Mouse (Mus musculus) limb, embryonic 11.5 days (tissue): ENCODE results near the gene Srpk2. TPM values are rescaled to one million over a fixed set of nuclear protein-coding genes. Genes with fewer than 3 reads are reported as not detected.

Experiments used
- ATAC-seq: fragments of 200-750 bp; cut with Nextera tagmentation; 2 replicates; pipeline ENCODE4 v1.8.0; 2017; ENCODE audit warnings: low read depth; ENCODE audit not compliant: insufficient number of reproducible peaks, low FRiP score, low TSS enrichment
- DNase-seq: peaks from one replicate; pipeline ENCODE4 v3.0.0-alpha.2; 2015; ENCODE audit warnings: low spot score
- H3K27ac ChIP-seq: fragments of 300-500 bp; sonication (generic); replicated peaks from 2 replicates; pipeline ENCODE4 v1.5.1; 2014; ENCODE audit warnings: low read depth, mild to moderate bottlenecking, low read length
- H3K27me3 ChIP-seq: fragments of 300-500 bp; sonication (generic); 2 replicates; pipeline ENCODE4 v1.6.1; 2014; ENCODE audit warnings: mild to moderate bottlenecking, low read length, mixed read lengths; ENCODE audit not compliant: control insufficient read depth, insufficient read depth
- H3K36me3 ChIP-seq: fragments of 300-500 bp; sonication (generic); 2 replicates; pipeline ENCODE4 v1.6.1; 2014; ENCODE audit warnings: mild to moderate bottlenecking, low read length, moderate library complexity, mixed read lengths; ENCODE audit not compliant: control insufficient read depth, insufficient read depth
- H3K4me1 ChIP-seq: fragments of 300-500 bp; sonication (generic); 2 replicates; pipeline ENCODE4 v1.6.1; 2014; ENCODE audit warnings: low read length, mixed read lengths; ENCODE audit not compliant: control insufficient read depth, insufficient read depth
- H3K4me2 ChIP-seq: fragments of 300-500 bp; sonication (generic); 2 replicates; pipeline ENCODE4 v1.6.1; 2014; ENCODE audit warnings: low read depth, mild to moderate bottlenecking, moderate library complexity; ENCODE audit not compliant: severe bottlenecking
- H3K4me3 ChIP-seq: fragments of 300-500 bp; sonication (generic); 2 replicates; pipeline ENCODE4 v1.5.1; 2014; ENCODE audit warnings: low read depth, low read length
- H3K9ac ChIP-seq: fragments of 300-500 bp; sonication (generic); 2 replicates; pipeline ENCODE4 v1.6.1; 2014; ENCODE audit warnings: mild to moderate bottlenecking, low read length
- H3K9me3 ChIP-seq: fragments of 300-500 bp; sonication (generic); 2 replicates; pipeline ENCODE4 v1.6.1; 2016; ENCODE audit warnings: low read length; ENCODE audit not compliant: control insufficient read depth
- WGBS: fragments of 180-500 bp; shearing (Covaris S2); extraction: QIAGEN DNeasy Blood & Tissue Kit; methylation state at CpG from one replicate; pipeline ENCODE4 v1.1.7; 2014; 5-methylcytosine and 5-hydroxymethylcytosine counted together
- polyA plus RNA-seq: library from polyadenylated mRNA; unstranded; fragments of >200 nt; fragmentation: Nextera tagmentation; extraction: Ambion mirVana; gene quantifications from 2 replicates; pipeline ENCODE4 v1.2.1, GENCODE M21; 2014

Srpk2 gene
- polyA plus RNA-seq, 1 experiment from 2014 or later: 57.2 TPM

GRCm38 (mm10) chr5:23508630-23509029 is 175.8 kb downstream of the Srpk2 start:
- WGBS: 96% methylated on average over 6 of the region's 6 CpGs
- DNase-seq (no peak), ATAC-seq (no peak)
- H3K27me3 ChIP-seq: no peaks in the 10 kb centered on the region
- H3K9ac ChIP-seq: no peak overlapping the region
- no peaks in the 10 kb centered on the region for H3K4me1 ChIP-seq
- peaks cover 2% of the 10 kb centered on the region; the same call in 1 of the 2 replicates for H3K36me3 ChIP-seq
- H3K4me2 ChIP-seq: no peak overlapping the region
- no peak overlapping the region for H3K4me3 ChIP-seq
- no peak overlapping the region for H3K27ac ChIP-seq
- H3K9me3 ChIP-seq: no peaks in the 10 kb centered on the region

GRCm38 (mm10) chr5:23507210-23507609 is 177.2 kb downstream of the Srpk2 start:
- Histone ChIP-seq H3K4me1 (0 out of 2 replicates have a peak, but pooled peaks cover 3% of the 10 kb centered on the region), H3K36me3 (peaks cover 7% of the 10 kb centered on the region; the same call in 1 of the 2 replicates), H3K4me3 (no peak overlapping the region), H3K9ac (no peak overlapping the region), H3K27ac (no peak overlapping the region), H3K9me3 (no peaks in the 10 kb centered on the region), H3K4me2 (no peak overlapping the region), H3K27me3 (no peaks in the 10 kb centered on the region)
- no peak for ATAC-seq
- 92% methylated on average over 4 of the region's 4 CpGs for WGBS
- DNase-seq: no peak

- H3K36me3 ChIP-seq: peaks cover 10% of the 10 kb centered on the region; the same call in 1 of the 2 replicates
- H3K27ac ChIP-seq: no peak overlapping the region
- H3K27me3 ChIP-seq: no peaks in the 10 kb centered on the region
- ATAC-seq: no peak
- DNase-seq: no peak
- WGBS: 93% methylated on average over 3 of the region's 3 CpGs
- no peak overlapping the region for H3K4me2 ChIP-seq
- H3K4me1 ChIP-seq: 0 out of 2 replicates have a peak, but pooled peaks cover 5% of the 10 kb centered on the region
- H3K4me3 ChIP-seq: no peak overlapping the region
- H3K9ac ChIP-seq: no peak overlapping the region
- H3K9me3 ChIP-seq: no peaks in the 10 kb centered on the region
These were observed 178.8 kb downstream of the Srpk2 start for GRCm38 (mm10) chr5:23505578-23505977.

- H3K4me1 ChIP-seq: 0 out of 2 replicates have a peak, but pooled peaks cover 5% of the 10 kb centered on the region
- H3K4me3 ChIP-seq: no peak overlapping the region
- H3K4me2 ChIP-seq: no peak overlapping the region
- H3K9ac ChIP-seq: no peak overlapping the region
- H3K27ac ChIP-seq: 0 out of 2 replicates have a peak overlapping the region, but pooled peaks have one; percentile 33
- peak; percentile 86 for ATAC-seq
- no peaks in the 10 kb centered on the region for H3K27me3 ChIP-seq
- no peaks in the 10 kb centered on the region for H3K9me3 ChIP-seq
- WGBS: 55% methylated on average over 13 of the region's 13 CpGs
- H3K36me3 ChIP-seq: peaks cover 19% of the 10 kb centered on the region
- peak; percentile 46 for DNase-seq
These were observed 182.0 kb downstream of the Srpk2 start for GRCm38 (mm10) chr5:23502317-23502937.

- ATAC-seq (peak; percentile 42), DNase-seq (peak; percentile 38)
- Histone ChIP-seq H3K4me2 (no peak overlapping the region), H3K9me3 (no peaks in the 10 kb centered on the region), H3K27me3 (no peaks in the 10 kb centered on the region), H3K9ac (no peak overlapping the region), H3K4me1 (0 out of 2 replicates have a peak, but pooled peaks cover 5% of the 10 kb centered on the region), H3K4me3 (no peak overlapping the region), H3K36me3 (peaks cover 19% of the 10 kb centered on the region), H3K27ac (no peak overlapping the region)
- whole genome bisulfite sequencing: 53% methylated on average over 13 of the region's 13 CpGs
These were observed 182.7 kb downstream of the Srpk2 start for GRCm38 (mm10) chr5:23501582-23502316.

- H3K4me1 ChIP-seq: 0 out of 2 replicates have a peak, but pooled peaks cover 5% of the 10 kb centered on the region
- no peak overlapping the region for H3K9ac ChIP-seq
- ATAC-seq: no peak
- no peak overlapping the region for H3K27ac ChIP-seq
- H3K4me2 ChIP-seq: no peak overlapping the region
- no peaks in the 10 kb centered on the region for H3K27me3 ChIP-seq
- no peak for DNase-seq
- no peak overlapping the region for H3K4me3 ChIP-seq
- 95% methylated on average over 6 of the region's 6 CpGs for WGBS
- H3K36me3 ChIP-seq: peaks cover 21% of the 10 kb centered on the region
- H3K9me3 ChIP-seq: no peaks in the 10 kb centered on the region
These were observed 183.7 kb downstream of the Srpk2 start for GRCm38 (mm10) chr5:23500715-23501114.

GRCm38 (mm10) chr5:23499257-23499656 is 185.2 kb downstream of the Srpk2 start:
- no peak overlapping the region for H3K27ac ChIP-seq
- no peak overlapping the region for H3K4me3 ChIP-seq
- no peak overlapping the region for H3K4me2 ChIP-seq
- no peak for ATAC-seq
- peaks cover 21% of the 10 kb centered on the region for H3K36me3 ChIP-seq
- H3K9me3 ChIP-seq: no peaks in the 10 kb centered on the region
- H3K4me1 ChIP-seq: 0 out of 2 replicates have a peak, but pooled peaks cover 5% of the 10 kb centered on the region
- 91% methylated on average over 16 of the region's 16 CpGs for WGBS
- H3K9ac ChIP-seq: no peak overlapping the region
- no peaks in the 10 kb centered on the region for H3K27me3 ChIP-seq
- DNase-seq: no peak

GRCm38 (mm10) chr5:23497920-23498319 is 186.5 kb downstream of the Srpk2 start:
- 0 out of 2 replicates have a peak, but pooled peaks cover 5% of the 10 kb centered on the region for H3K4me1 ChIP-seq
- no peak for ATAC-seq
- H3K36me3 ChIP-seq: peaks cover 25% of the 10 kb centered on the region
- no peak overlapping the region for H3K9ac ChIP-seq
- H3K27ac ChIP-seq: no peak overlapping the region
- H3K4me3 ChIP-seq: no peak overlapping the region
- 88% methylated on average over 10 of the region's 10 CpGs for WGBS
- no peak overlapping the region for H3K4me2 ChIP-seq
- DNase-seq: no peak
- H3K9me3 ChIP-seq: no peaks in the 10 kb centered on the region
- no peaks in the 10 kb centered on the region for H3K27me3 ChIP-seq
